Mouse (Mus musculus): ENCODE results near the gene Kdm4a.
A peak's percentile ranks its signal among the peaks of the same experiment; 100 is the strongest.

The Kdm4a gene

GRCm38 (mm10) chr4:118154889-118155288 lies 25.0 kb downstream of the Kdm4a start:
- DNase-seq = no peak

- peak; percentile 92 for DNase-seq
Observed at GRCm38 (mm10) chr4:118152020-118152785, 27.6 kb downstream of the Kdm4a start.

- DNase-seq = peak; percentile 67
Observed at GRCm38 (mm10) chr4:118150804-118151203, 29.0 kb downstream of the Kdm4a start.

GRCm38 (mm10) chr4:118149956-118150680 lies 29.7 kb downstream of the Kdm4a start:
- DNase-seq = peak; percentile 93

- DNase-seq = no peak
Observed at GRCm38 (mm10) chr4:118149055-118149576, 30.7 kb downstream of the Kdm4a start.

- no peak for DNase-seq
Observed at GRCm38 (mm10) chr4:118148317-118148687, 31.5 kb downstream of the Kdm4a start.

- peak; percentile 65 for DNase-seq
Observed at GRCm38 (mm10) chr4:118147547-118148316, 32.1 kb downstream of the Kdm4a start.

GRCm38 (mm10) chr4:118147090-118147489 lies 32.8 kb downstream of the Kdm4a start:
- DNase-seq = no peak

- DNase-seq = peak; percentile 45
Observed at GRCm38 (mm10) chr4:118144324-118144723, 35.5 kb downstream of the Kdm4a start.

- no peak for DNase-seq
Observed at GRCm38 (mm10) chr4:118143679-118144078, 36.2 kb downstream of the Kdm4a start.

GRCm38 (mm10) chr4:118141511-118141910 lies 38.3 kb downstream of the Kdm4a start:
- no peak for DNase-seq

GRCm38 (mm10) chr4:118138891-118139290 lies 41.0 kb downstream of the Kdm4a start:
- DNase-seq = peak; percentile 92

- DNase-seq = no peak
Observed at GRCm38 (mm10) chr4:118137857-118138256, 42.0 kb downstream of the Kdm4a start.

- peak; percentile 71 for DNase-seq
Observed at GRCm38 (mm10) chr4:118137311-118137710, 42.5 kb downstream of the Kdm4a start.

- no peak for DNase-seq
Observed at GRCm38 (mm10) chr4:118135414-118135813, 44.4 kb downstream of the Kdm4a start.

GRCm38 (mm10) chr4:118134485-118135365 lies 45.1 kb downstream of the Kdm4a start, which contains the start of gene St3gal3:
Gene St3gal3, minus strand, starts transcription at chr4:118134914.
- peak; percentile 98 for DNase-seq

GRCm38 (mm10) chr4:118131329-118131728 lies 48.5 kb downstream of the Kdm4a start:
- no peak for DNase-seq

- DNase-seq = no peak
Observed at GRCm38 (mm10) chr4:118123030-118123704, 56.7 kb downstream of the Kdm4a start.

- DNase-seq = no peak
Observed at GRCm38 (mm10) chr4:118122078-118122477, 57.8 kb downstream of the Kdm4a start.

GRCm38 (mm10) chr4:118117565-118117964 lies 62.3 kb downstream of the Kdm4a start:
- no peak for DNase-seq

GRCm38 (mm10) chr4:118116098-118116497 lies 63.7 kb downstream of the Kdm4a start:
- DNase-seq = no peak
